Mouse (Mus musculus) activated CD4-positive, CD25-positive, alpha-beta regulatory T cell (primary cell): ENCODE results near the gene Erp29. TPM values are rescaled to one million over a fixed set of nuclear protein-coding genes. Genes with fewer than 3 reads are reported as not detected.

Source experiments
- polyA plus RNA-seq, 2 experiments: library from polyadenylated mRNA; unstranded; fragments of 100-300 nt; shearing (Covaris generic); gene quantifications; one replicate each; pipeline ENCODE4 v1.2.1; 2017

Erp29 gene
- 10 to 100 TPM; 62.8 to 76.4 TPM for polyA plus RNA-seq

GRCm38 (mm10) chr5:121452026-121452869 is at the start of gene Erp29:
Gene Erp29, minus strand, starts transcription at chr5:121452506.

DNA sequence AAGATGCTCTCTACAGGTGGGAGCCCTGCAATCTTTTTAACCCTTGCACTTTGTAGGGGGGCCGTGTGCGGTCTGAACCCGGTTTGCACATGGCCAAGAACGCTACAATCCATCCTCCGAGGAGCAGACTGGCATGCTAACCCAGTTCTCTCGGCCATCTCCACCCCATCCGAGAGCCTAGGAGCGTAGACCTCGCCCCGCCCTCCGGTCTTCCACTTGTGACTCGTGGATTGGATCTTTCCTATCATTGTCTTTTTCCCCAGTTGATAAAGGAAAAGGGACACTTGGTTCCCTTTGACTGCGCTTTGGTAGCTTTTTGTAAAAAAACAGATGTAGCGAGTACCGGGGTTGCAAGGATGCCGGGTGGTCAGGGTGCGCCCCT is 671 bp downstream of the Erp29 start, which contains the start of gene Tmem116:
Tmem116 (plus strand) TSS at position 250 of the 382 bp plus-strand sequence.

GRCm38 (mm10) chr5:121397187-121398145 is 54.8 kb downstream of the Erp29 start, which contains the start of gene Naa25:
Gene Naa25, plus strand, starts transcription at chr5:121397936.

DNA sequence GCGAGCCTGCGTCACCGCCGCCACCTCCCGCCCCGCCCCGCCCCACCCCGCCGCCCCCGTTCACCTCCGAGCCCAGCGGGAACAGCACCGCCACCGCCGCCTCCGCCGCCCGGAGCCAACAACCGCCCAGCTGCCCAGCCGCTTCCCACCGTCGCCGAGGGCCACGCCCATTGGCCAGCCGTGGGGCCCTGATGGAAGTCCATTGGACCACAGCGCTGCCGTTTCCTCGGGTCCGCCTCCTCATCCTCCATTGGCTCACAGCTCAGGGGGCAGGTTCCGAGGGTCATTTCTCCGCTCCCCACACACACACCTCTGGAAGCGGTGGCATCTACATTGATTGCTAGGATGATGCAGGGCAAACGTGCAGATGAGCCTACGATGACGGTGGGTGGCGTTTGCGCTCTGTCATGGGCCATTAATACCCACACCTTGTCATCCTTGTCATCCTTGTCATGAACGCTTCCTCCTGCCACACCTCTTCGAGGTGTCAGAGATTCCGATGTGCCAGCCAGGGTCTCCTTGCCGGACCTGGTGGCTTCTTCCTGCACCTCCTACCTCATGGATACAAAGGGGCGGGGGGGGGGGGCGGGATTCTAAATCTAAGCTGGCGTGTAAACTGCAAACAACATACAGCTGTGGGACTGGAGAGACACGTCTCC is 66.7 kb downstream of the Erp29 start, which contains the start of gene Trafd1:
Trafd1 (minus strand) TSS at position 172 of the 659 bp plus-strand sequence.

Other genes starting within 250 kb of the Erp29 start
- gene Rpl6, start 248.0 kb downstream of the Erp29 start, polyA plus RNA-seq, result 1,000 to 10,000 TPM in 1 of 2 experiments, 100 to 1,000 TPM in 1; 742 to 1,189 TPM
- gene Hectd4, start 232.3 kb downstream of the Erp29 start, polyA plus RNA-seq, result 1 to 10 TPM; 7.9 to 9.7 TPM
- gene Trafd1, start 66.9 kb downstream of the Erp29 start, polyA plus RNA-seq, result 10 to 100 TPM; 65.6 to 93.9 TPM
- gene Naa25, start 54.6 kb downstream of the Erp29 start, polyA plus RNA-seq, result 10 to 100 TPM; 26.1 to 31.5 TPM
- gene Tmem116, start 613 bp downstream of the Erp29 start, polyA plus RNA-seq, result under 1 TPM; 0.30 to 0.57 TPM
- under 1 TPM; 0.07 to 0.22 TPM for gene Adam1b, start 50.9 kb upstream of the Erp29 start, polyA plus RNA-seq
- gene Adam1a, start 93.0 kb upstream of the Erp29 start, polyA plus RNA-seq, result 1 to 10 TPM in 1 of 2 experiments, under 1 TPM in 1; 0.76 to 1.2 TPM
- gene Gm42878, start 93.0 kb upstream of the Erp29 start, polyA plus RNA-seq, result not detected
- gene Mapkapk5, start 93.4 kb upstream of the Erp29 start, polyA plus RNA-seq, result 10 to 100 TPM; 39.8 to 44.0 TPM
- gene Aldh2, start 141.3 kb upstream of the Erp29 start, polyA plus RNA-seq, result 10 to 100 TPM; 18.0 to 22.6 TPM
- gene Acad12, start 166.4 kb upstream of the Erp29 start, polyA plus RNA-seq, result under 1 TPM; 0.57 to 0.70 TPM
- 1 to 10 TPM; 4.6 to 5.2 TPM for gene Acad10, start 208.0 kb upstream of the Erp29 start, polyA plus RNA-seq
- gene Brap, start 208.1 kb upstream of the Erp29 start, polyA plus RNA-seq, result 10 to 100 TPM; 55.0 to 69.2 TPM